Mouse (Mus musculus) layer of hippocampus, postnatal 14 days (tissue): Measurements from ENCODE around the gene Fam129a. TPM values are rescaled to one million over a fixed set of nuclear protein-coding genes. Genes with fewer than 3 reads are reported as not detected.
"Not testable (repeated sequence)": the region's sequence is repeated elsewhere in the genome, so short reads cannot be mapped to it uniquely, and the experiment has no call there.

Experiments used
- DNase-seq, 2 experiments: peaks; one replicate each; pipeline ENCODE4 v3.0.0; 2021 to 2022; ENCODE audit warnings: low spot score in 2 of 2, mixed read lengths in 1 of 2
- total RNA-seq, 2 experiments: library from RNA; stranded (reverse); gene quantifications; 2 replicates each; pipeline ENCODE4 v1.2.3; 2021

Gene Fam129a
- total RNA-seq, 2 experiments from 2014 or later: 4.2 to 4.5 TPM

DNA sequence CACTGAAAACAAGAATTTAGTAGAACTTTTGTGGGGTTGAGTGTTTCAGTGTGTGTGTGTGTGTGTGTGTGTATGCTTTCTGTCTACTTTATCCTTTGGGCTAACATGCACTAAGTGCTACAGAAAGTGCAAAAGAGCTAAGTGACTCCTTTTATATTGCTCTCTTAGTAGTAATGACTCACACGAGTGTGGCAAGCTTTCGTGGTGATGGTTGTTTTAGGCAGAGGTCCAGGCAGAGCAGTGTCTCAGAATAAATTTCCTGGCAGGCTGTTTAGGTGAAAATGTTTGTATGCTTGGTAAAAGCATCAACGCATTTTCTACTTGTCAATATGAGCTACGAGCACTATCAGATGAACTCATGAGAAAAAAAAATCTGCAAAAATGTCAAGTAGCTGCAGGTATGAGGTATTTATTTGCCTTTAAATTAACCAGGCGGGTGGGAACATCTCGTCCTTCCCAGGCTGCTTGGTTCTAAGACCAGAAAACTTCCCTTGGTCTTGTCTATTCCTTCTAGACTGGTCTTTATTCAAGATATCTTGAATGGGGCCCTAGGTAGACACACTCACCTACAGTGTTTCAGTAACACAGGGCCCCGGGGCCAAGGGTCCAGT is 119.7 kb downstream of the Fam129a start:
- no peak for DNase-seq

DNA sequence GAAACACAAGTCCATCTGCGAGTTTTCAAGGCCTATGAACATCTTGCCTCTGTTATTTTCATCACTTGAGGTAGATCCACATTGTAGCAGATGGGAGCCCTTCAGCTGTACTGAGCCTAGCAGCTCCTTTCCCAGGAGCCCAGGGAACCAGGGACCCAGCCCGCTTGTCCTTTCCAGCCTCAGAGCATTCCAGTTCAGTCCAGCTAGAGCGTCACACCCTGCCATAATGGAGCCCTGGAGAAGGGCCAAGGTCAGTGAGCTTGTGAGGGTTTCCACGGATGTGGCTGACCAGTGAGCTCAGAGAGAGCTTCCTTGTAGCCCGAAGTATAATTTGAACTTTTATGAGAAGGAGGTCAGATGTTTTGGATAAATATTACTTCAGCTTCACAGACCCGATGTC is 121.9 kb downstream of the Fam129a start:
- DNase-seq: not testable (repeated sequence)

DNA sequence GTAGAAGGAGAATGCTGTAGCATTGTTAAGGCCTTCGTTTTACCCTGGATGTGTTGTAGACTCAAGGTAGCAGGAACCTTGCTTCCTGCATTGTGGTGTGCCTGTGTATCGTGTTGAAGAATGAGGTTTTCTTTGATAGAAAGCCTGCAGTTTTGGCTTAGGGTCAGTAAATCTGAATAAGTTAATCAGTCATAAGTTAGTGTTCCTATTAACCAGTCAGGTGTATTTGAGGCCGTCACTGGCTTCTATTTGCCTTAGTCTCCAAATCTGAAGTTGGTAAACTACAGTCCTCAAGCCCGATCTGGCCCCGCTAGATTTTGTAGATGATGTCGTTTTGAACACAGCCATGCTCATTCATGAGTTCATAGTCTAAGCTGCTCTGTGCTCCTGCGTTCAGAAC is 125.8 kb downstream of the Fam129a start:
- DNase-seq: no peak

DNA sequence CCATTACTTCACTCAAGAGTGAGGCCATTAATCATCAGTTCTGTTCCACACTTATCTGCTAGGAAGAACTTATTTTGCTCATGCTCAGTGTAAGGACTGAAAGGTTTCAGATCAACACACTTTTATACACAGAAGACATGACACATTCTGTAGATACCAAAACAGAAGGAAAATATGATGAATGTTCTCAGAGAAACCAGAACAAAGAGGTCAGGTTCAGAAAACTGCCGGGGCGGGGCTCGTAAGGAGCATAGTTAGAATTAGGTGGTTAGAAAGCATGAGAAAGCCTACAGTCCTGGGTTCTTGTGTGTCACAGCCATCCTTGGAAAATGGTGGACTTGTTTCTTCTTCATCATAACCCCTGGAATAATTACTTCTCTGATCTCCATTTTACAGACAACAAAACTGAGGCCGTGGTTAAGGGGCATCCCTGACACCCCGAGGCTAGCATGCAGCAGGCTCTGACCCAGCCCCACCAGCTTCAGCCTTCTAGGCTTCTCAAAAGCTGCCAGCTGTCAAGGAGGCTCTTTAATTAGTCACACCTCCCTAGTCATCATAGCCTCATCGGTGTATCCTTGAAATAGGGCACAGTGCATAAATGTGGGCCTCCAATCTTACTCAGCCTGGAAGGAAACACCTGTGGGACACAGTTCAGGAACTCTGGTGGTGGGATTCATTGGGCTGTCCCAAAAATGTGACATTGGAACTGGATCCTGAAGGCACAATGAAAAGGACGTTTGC is 127.1 kb downstream of the Fam129a start:
- no peak for DNase-seq

DNA sequence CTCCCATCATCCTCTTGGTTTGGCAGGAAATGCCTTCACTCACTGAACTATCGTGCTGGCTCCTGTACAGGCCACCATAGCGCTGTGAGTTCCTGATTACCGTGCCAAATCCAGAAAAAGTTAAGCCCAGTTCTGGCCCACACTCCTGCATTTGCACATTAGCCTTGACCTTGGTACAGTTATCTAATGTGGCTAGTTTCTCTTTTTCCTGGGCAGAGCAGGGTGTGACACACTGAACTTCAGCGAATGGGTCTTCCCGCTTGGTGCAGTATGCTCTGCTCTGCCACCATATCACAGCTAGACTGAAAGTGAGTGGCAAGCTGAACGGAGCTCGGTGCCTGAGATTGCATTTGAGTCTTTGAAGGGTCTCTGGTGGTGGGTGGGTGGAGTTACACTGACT is 128.4 kb downstream of the Fam129a start:
- no peak for DNase-seq

DNA sequence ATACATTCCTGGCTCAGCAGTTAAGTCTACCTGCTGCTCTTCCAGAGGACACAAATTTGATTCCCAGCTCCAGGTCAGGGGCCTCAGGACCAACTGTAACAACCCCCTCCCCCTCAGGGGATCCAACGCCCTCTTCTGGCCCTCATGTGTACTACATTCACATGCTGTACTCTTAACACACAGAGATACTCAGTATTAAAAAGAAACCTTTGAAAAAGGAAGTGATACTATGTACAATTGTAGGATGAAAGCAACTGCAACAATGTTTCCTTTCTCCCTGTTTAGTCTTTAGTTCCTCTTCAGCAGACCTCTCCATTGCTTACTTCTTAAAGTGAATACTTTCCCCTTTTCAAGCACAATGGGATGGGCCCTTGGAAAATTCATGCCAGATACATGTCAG is 131.8 kb downstream of the Fam129a start:
- no peak for DNase-seq

DNA sequence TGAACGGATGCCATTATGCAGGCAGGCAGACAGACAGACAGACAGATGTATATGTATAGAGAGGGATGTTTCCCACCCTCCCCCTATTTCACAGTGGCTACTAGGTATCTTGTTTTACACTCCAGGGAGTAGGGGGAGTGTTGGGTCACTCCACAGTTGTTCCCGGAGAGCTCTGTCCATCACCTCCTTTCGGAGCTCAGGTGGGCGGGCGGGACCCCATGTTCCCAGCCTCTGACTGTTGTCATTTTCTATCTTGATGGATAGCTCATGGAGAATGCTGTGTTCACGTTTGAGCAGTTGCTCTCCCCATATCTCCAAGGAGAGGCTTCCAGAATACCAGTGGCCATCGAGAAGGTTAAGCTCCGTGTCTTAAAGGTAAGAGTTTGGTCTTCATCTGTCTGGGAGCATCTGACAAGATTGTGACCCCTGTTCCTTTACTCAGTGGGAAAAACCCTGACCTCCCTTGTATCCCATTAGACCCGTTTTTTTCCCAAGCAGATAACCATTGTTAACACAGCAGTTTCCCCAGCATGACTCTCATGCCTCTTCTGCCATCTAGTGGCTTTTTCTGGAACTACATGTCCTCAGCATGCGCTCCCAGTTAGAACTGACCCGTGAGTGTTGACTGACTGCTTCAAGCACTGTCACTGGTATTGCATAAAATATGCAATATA is 134.9 kb downstream of the Fam129a start:
- DNase-seq: peak; percentile 86 to 93

DNA sequence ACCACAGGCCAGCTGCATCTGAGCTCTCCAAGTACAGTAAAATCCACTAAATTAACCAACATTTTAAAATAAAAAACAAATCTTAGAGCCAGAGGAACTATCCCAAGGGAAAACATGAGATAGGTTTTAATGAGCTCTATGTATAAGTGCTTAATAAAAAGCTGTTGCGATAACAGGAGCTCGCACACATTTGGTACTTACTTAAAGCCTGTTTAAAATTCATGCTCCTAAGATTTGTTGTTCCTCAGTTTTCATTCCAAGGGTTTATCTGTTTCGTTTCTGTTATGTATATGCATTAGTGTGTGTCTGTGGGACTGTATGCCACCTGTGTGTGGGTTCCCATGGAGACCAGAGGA is 135.4 kb downstream of the Fam129a start:
- DNase-seq: no peak

DNA sequence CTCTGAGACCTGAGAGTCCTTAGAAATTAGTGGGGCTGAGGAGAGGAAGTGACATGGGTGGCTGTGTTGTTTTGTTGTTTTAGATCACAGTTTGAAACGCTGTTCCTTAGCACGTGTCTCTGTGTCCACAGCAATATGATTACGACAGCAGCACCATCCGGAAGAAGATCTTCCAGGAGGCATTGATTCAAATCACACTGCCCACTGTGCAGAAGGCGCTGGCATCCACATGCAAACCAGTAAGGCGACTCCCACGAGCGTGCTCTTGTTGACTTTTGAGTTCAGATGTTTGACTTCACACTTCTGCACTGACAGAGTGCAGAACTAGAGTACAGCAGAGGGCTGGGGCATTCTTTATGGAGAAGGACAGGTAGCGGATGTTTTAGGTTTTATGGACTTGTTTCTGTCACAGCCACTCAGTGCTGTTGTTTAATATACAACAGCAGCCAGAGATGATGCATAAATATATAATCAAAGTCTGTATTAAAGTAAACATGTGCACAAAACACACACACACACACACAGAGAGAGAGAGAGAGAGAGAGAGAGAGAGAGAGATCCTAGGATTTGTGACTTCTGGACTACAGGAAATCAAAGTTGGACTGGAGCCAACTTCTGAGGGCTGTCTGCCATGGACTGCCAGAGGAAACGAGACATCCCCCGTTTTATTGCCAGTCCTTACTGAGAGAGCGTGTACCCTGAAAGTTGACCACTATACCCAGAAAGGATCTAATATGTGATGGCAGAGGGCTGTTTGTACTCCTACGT is 138.2 kb downstream of the Fam129a start:
- DNase-seq: no peak

DNA sequence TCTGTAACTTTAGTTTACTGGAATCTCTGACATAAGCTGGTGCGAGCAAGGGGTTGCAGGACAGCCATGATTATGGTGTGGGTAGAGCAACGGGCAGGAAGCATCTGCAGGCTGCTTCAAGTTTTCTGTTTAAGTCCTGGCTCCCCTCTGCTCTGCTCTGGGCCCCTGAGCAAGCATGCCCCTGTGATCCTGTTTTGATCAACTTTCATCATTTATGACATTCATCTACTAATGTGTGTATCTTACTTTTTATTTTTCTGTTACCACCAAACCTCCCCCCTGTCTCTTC is 138.7 kb downstream of the Fam129a start:
- DNase-seq: no peak

DNA sequence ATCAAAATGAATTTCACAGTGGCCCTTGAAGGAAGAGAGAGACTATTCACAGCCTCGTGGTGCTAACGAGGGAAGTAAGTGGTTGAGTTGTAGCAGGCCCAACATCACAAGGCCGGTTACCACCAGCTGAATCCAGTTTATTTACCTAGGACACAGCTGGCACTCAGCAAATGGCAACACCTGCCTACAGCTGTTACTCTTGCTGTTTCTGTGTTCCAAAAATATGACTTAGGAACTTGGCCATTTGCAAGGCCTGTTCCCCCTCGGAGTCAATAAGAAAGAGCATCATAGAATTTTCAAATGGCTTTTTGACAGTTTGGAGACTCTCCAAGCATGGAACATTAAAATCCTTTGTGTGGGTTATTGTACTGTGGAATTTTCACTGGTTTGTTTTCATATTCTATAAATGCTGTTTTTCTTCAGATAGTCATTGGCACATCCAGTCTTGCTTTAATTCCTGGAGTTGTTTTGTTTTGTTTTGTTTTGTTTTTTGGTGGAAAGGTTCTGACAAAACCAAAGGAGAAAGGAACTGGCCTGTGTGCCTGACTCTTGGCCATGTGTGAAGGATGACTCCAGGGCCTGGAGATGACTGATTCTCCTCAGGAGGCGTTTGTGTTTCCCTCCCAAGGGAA is 139.6 kb downstream of the Fam129a start:
- no peak for DNase-seq

DNA sequence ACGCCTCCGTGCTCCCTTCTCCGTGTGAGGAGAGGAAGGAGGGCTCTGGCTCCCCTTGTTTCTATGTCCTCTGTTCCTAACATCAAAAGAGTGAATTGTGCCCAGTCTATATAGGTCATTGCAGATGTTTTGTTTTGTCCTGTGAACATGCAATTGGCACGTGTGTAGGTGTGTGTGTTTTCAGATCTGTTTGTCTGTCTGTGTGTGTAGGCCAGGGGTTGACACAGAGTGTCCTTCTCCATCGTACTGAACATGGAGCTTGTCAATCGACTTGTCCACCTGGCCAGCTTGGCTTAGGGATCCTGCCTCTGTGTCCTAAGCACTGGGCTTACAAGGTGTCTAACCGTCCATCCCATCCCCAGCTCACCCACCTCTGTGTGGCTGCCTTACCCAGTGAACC is 140.1 kb downstream of the Fam129a start:
- no peak for DNase-seq

DNA sequence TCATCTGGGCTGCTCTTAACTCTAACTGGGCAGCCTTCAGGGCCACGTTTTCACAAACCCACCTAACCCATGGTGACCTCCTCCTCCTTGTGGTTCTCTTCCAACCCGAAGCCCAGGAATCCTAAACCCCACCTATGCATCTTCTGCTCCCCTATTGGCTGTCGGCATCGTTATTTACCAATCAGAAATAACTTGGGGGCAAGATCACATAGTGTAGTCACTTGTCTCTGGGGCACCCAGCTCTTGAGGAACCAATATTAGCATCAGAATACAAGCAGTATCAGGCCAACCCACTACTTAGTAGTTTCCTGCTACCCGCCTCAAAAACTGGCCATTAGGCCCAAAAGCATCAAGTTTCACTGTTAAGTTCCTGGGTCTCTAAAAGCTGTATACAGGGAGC is 141.7 kb downstream of the Fam129a start:
- no peak for DNase-seq

DNA sequence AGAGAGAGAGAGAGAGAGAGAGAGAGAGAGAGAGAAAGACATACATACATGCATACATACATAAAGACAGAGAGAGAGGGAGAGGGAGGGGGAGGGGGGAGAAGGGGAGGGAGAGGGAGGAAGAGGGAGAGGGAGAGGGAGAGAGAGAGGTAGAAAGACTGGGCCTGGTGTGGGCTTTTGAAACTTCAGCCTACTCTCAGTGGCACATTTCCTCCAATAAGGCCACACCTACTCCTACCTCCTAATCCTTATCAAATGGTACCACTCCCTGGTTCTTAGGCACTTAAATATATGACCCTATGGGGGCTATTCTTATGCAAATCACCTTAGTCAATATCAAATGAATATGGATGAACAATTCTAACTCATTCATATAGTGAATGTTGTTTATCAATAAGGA is 142.6 kb downstream of the Fam129a start:
- DNase-seq: no peak

DNA sequence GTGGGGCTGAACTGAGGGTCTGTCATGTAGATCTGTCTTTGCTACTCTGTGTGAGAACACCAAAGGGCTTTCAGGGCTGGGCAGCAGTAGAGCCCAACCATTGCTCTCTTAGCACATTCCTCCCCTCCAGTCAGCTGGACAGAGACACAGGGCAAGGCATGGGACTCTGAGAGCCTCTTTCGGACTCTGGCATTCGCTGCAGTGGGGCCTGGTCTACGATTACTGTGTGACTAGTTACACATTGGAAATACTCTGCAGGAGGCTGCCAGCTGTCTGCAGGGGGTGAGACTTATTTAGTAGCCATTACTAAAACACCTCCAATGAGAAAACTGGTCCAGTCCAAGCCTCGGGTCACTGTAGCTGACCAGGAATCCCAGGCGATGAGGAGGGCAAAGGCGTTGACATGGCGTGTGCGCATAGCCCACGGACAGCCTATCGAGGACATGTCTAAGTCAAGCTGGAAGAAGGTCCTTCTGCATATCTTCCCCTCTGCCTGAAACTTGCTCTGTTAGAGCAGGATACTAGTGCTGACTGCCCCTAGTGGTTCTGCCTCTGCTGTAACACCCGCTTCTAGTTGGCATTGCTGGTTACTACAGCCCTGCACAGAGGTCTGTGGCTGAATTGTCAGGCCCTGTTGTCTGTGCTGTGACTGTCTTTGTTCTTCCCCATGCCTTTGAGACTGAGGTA is 145.2 kb downstream of the Fam129a start:
- DNase-seq: no peak

DNA sequence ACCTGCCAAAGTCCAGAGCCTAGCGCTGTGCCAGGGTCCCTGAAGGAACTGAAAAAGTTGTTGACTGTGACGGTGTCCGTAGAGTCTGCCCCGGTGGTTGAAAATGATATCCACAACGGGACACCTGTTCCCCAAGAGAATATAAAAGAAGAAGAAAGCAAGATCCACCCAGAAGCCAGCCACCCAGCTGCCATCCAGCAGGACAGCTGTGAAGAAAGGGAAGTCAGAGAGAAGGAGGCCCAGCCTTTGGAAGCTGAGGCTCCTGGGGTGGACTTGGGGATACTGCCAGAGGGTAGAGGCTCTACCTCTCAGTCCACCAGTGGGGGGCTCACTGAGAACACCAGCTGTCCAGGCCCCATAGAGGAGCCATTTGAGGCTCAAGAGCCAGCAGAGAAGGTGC is 146.6 kb downstream of the Fam129a start:
- DNase-seq: no peak

DNA sequence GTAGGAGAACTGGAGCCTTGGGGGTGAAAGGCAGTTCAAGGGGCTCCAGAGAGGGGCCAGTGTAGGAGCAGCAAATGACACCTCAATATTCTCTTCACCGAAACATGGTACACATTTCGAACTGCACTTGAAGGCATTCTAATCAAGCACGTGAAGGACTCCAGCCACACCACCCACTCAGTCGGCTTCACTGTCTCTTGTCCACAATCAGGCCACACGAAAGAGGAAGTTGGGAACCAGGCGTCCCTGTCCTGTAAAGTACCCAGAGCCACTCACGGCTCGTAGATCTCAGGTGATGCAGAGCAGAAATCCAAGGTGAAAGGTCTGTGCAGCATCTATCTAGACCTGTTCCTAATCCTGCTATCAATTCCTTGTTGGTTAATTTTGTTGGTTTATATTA is 147.6 kb downstream of the Fam129a start:
- DNase-seq: no peak

DNA sequence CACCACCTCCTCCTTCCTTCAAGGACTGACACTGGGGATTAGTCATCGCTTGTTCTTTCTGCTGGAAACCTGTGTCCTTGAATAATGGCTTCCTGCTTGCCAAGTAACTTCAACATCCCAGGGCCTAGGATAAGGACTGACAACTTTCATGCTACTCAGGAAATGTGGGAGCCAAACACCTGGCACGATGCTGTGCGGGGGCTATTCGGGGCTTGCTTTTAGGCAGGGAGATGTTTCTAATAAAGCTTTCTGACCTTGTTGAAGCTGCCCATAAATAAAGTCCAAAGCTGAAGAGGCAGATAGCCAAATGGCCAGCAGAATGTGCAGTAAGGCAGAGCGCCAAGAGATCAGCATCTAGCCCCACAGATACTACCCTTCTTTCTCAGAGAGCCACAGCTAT is 148.9 kb downstream of the Fam129a start:
- DNase-seq: no peak

DNA sequence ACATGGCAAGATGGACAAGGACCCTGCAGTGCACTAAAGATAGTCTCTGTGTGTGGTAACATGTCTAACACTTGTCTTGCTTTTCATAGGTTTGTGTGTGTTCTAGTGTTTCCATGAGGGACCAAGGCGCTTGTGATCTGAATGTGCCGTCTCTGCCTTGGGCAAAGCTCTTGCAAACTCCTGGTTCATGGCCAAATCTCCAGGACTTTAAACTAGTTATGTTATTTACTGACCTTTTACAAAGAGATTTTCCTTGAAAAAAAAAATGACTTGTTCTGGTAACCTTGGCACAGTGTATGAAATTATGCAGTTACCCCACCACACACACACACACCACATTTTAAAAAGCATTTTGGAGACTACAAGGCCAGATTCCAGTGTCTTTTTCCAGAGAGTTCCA is 149.6 kb downstream of the Fam129a start:
- DNase-seq: no peak

DNA sequence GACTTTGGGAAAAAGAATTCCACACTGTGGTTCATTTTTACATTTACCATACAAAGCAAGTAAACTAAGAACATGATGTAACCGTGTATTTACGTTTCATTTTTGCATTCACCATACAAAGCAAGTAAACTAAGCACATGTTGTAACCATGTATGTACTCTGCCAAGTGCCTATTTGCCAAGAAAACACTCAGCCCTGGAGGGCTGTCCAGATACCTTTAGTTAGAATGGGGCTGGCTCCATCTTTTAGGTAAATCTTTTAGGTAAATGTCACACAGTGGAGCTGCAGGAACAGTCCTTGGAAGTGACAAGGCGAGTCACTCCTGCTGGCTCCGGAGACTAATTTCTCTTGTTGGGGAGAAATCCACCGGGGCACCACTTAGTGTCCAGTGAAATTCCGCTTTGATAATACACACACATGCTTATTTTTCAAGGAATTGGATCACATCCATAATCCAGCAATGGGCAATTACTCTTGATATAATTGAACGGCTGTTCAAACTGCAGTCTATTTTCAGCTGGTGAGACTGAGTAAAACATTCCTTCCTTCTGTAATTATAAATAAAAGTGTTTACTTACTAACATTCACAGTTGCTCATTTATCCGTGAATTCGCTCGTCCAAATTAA is 150.5 kb downstream of the Fam129a start:
- DNase-seq: no peak

DNA sequence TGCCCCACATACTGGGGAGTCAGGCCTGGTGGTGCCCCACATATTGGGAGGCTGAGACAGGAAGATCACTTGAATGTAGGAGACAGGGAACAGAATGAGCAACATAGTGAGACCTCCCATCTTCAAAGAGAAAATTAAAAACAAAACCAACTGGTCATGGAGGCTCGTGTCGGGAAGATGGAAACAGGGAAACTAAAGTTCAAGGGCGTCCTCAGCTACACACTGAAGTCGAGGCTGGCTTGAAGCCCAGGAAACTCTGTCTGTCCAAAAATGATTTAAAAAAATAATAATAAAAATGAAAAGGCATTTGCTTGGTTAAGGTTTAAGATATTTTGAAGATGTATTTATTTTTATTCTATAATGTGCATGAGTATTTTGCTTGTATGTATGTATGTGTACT is 152.8 kb downstream of the Fam129a start:
- no peak for DNase-seq
